Mouse (Mus musculus): ENCODE measurements around the gene Lsm7.

Gene Lsm7

GRCm38 (mm10) chr10:80876028-80876427, 21.0 kb upstream of the Lsm7 start:
- DNase-seq (ENCODE audit: low spot score), result no peak

DNA sequence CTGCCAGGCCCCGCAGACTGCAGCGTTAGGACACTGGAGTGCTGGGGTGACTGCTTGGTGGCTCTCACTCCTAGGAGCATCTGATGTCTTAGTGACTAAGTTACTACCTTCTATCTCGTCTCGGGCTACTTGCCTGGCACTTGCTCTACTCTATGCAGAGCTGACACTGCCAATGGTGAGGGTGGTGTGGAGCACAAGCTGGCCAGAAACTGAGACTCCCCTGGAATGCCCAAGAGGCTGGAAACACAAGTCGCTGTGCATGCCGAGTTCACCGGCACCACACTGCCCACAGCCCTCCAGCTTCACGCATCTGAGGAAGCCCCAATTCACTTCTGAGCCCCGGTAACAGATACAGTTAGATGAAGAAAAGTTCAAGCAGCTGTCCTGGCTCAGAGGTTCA, 19.0 kb upstream of the Lsm7 start:
- no peak for DNase-seq (ENCODE audit: low spot score)

GRCm38 (mm10) chr10:80871581-80871980, 16.6 kb upstream of the Lsm7 start, which contains the start of gene Tmprss9:
Tmprss9 (plus strand) TSS chr10:80871848.
- no peak for DNase-seq (ENCODE audit: low spot score)

- DNase-seq (ENCODE audit: low spot score), result no peak
These were observed 16.0 kb upstream of the Lsm7 start for GRCm38 (mm10) chr10:80870993-80871392.

DNA sequence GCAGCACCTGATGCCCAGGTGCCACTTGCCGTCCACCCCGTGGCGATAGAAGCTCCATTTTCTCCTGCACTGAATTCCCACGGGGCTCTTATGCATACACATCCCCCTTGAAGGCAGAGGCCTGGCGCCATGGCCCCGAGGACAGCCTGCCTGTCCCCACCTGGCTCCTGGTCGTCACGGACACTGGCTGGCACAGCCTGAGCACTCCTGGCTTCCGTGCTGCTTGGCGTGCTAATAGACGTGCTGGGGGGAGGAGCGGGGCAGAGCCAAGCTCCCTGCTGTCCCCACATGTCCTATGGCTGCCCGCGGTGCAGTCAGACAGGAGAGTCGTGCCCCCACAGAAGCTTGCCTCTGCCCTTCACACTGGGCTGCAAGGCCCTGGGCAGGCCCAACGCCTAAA, 9.4 kb upstream of the Lsm7 start:
- DNase-seq (ENCODE audit: low spot score), result no peak

DNA sequence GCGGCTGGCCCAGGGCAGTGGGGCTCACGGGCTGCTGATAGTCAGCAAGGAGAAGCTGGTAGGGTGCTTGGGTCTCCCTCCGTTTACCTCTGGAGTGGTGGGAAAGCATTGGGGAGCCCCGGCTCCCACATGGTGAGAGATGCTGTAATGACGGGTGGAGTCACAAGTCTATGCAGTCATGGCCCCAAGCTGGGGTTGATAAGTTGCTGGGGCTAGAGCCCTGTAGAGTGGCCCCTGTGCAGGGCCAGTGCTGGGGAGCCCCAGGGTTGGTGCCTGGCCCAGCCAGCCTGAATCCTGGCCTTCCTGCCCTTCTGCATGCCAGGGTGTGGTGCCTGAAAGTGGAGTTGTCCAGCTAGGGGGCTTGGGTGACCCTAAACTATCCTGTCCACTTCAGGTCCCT, 7.3 kb upstream of the Lsm7 start:
- no peak for DNase-seq (ENCODE audit: low spot score)

- DNase-seq (ENCODE audit: low spot score), result no peak
These were observed 3.4 kb upstream of the Lsm7 start for GRCm38 (mm10) chr10:80858350-80858935.

- no peak for DNase-seq (ENCODE audit: low spot score)
These were observed 2.8 kb upstream of the Lsm7 start for GRCm38 (mm10) chr10:80857848-80858247.

GRCm38 (mm10) chr10:80857386-80857785, 2.4 kb upstream of the Lsm7 start:
- no peak for DNase-seq (ENCODE audit: low spot score)

DNA sequence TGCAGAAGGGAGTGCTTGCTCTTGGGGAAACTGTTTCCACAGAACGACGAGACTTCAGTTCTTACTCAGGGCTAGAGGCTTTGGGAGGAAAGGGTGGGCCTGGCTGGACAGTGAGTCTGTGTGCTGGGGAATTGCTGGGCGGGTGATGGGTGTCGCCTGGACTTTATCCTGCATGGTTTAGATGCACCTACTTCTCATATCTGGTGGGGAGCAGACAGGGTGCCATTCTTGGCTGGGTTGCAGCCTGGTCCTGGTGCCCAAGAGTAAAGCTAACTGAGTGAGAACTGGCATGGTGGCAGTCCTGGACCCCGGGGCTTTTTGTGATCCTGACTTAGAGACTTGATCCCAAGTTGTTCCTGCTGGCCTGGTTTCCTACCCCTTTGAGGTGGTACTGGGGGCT, 1.9 kb upstream of the Lsm7 start:
- no peak for DNase-seq (ENCODE audit: low spot score)

DNA sequence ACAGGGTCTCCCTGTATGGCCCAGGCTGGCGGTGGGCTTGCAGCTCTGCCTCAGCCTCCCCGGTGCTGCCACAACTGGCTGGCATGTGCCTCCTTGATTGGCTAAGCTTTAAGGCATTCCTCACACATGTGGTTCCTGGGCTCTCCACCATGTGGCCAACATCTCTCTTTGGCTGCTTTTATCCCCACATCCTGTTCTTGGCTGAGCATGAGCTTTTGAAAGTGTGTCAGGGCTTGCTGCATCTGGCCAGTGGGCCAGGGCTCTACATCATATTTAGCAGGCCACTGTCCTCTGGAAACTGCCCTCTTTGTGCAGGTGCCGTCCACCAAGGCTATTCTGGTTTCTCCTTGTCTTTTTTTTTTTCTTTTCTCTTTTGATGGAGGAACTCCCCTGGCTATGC, 1.3 kb upstream of the Lsm7 start:
- no peak for DNase-seq (ENCODE audit: low spot score)

GRCm38 (mm10) chr10:80855749-80856073, 702 bp upstream of the Lsm7 start:
- no peak for DNase-seq (ENCODE audit: low spot score)

DNA sequence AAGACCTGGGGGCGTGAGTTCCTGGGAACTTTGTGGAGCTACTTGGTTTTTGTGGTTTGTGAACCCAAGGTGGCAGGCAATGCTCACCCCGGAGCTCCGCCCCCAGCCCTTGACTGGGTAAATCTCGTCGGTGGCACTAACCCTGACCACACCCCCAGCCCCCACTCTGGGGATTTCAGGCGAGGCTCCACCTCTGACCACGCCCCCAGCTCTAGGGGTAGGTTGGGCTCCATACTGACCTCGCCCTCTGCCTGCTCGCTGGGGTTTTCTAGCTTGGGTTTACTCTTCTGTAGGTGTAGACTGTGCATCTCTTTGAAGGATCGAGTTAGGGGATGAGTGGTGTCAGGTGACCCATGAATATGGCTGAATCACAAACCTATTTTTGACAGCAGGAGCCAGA, 6.4 kb downstream of the Lsm7 start:
- no peak for DNase-seq (ENCODE audit: low spot score)

DNA sequence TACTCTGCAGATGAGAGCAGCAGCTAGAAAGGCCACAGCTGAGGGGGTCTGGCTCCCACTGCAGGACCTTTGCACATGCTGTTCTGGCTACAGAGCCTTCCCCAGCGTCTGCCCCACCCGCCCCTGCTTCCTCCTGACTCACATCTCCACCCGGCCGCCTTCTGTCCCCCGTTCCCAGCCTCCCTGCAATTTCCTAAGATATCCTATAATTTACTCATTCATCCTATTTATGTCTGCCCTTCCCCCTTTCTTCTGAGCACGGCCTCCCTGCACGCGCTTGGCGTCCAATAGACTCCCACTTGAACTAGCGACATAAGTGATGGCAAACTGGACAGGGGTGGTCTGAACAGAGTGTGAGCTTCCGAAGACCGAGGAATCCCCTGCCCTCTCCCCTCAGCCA, 9.3 kb downstream of the Lsm7 start:
- no peak for DNase-seq (ENCODE audit: low spot score)

DNA sequence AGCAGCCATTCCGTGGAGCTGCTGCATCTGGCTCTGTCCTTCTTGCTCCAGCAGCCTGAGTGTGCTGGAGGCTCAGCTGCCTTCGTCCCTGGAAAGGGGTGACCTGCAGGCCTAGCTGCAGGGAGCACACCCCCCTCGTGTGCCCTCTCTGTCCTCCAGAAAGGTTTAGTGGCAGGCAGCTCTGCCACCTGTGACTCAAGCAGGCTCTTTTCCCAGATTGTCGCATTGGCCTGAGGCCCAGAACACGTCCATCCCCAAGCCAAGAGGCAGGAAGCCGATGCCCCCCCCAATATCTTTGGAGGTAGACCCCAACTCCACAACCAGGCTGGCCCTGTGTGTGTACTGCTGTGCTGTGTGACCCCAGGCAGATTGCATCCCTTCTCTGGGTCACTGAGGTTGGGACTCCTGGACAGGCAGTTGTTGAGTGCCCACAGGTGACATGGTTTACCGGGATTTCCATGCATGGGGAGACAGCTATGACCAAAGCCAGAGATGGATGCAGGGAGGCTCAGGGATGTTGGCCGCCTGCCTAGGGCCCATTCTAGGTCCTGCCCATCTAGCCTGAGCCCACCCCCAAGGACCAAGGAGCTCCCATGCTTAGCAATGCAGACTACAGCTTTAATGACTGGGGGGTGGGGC, 9.8 kb downstream of the Lsm7 start:
- no peak for DNase-seq (ENCODE audit: low spot score)

GRCm38 (mm10) chr10:80843931-80844547, 11.0 kb downstream of the Lsm7 start, which contains the start of gene Lingo3:
Lingo3 (minus strand) TSS chr10:80844039.
- DNase-seq (ENCODE audit: low spot score), result no peak

GRCm38 (mm10) chr10:80843087-80843930, 11.7 kb downstream of the Lsm7 start:
- no peak for DNase-seq (ENCODE audit: low spot score)

- no peak for DNase-seq (ENCODE audit: low spot score)
These were observed 12.7 kb downstream of the Lsm7 start for GRCm38 (mm10) chr10:80842334-80842733.

- no peak for DNase-seq (ENCODE audit: low spot score)
These were observed 13.3 kb downstream of the Lsm7 start for GRCm38 (mm10) chr10:80841685-80842084.

- DNase-seq (ENCODE audit: low spot score), result no peak
These were observed 15.2 kb downstream of the Lsm7 start for GRCm38 (mm10) chr10:80839848-80840247.

DNA sequence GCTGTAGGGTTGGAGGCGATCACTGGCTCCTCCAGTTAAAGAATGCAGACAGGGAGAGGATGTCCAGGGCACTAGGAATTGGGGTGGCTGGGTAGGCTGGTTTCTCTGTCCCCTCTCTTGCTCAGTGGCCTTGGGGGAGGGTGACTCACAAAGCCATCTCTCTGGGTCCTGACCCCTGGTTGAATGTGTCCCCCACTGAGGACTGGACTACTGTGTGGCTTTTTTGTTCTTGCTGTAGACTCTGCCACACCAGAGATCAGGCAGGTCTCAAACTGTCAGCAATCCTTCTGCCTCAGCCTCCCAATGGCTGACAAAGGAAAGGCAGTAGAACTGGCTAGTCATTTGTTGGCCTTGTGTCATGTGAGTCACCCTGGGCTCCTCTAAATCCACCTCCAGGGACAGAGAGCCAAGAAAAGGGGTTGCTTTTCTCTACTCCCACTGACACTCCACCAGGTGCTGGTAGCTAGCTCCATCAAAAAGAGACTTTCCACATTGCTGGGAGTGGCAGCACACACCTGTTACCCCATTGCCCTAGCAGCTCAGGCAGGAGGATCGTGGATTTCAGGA, 16.6 kb downstream of the Lsm7 start:
- no peak for DNase-seq (ENCODE audit: low spot score)

DNA sequence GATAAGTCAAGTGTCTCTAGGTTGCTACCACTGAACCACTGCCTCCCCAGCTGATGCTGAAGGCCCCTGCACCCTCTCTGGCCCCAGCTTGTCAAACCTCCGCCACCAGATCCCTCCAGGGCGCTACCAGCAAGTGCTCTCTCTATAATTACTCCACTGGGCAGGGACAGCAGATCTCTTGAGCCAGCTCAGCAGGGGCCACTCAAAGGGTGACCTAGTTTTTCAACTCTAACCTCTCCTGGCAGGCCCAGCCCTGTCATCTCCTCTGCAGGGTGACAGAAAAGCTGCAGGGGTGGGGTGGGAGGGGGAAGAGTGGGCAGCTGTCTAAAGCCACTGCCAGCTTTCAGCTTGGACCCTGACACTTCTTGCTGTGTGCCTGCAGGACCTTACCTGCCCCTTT, 17.2 kb downstream of the Lsm7 start:
- DNase-seq (ENCODE audit: low spot score), result no peak

DNA sequence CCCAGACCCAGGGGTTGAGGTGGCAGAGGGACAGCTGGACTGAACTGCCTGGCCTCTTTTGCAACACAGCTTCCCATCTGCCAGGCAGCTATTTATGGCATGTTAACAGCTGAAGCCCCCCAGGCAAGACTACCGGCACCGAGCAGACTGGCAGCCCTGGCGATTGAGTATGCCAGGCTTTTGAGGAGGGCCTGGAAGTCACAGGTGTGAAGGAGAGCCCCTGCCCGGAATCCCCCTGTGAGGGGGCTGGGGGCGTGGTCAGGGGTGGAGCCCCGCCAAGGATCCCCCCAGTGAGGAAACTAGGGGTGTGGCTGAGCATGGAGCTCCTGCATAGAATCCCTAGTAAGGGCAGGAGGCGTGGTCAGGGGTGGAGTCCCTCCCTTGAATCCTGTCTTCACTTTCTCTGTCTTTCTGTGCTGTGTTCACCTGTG, 18.0 kb downstream of the Lsm7 start:
- no peak for DNase-seq (ENCODE audit: low spot score)
